Mouse (Mus musculus) liver, postnatal 0 days (tissue): ENCODE data around the gene Cyp8b1. TPM values are rescaled to one million over a fixed set of nuclear protein-coding genes. Genes with fewer than 3 reads are reported as not detected.

Experiments
- ATAC-seq: fragments of 200-750 bp; cut with Nextera tagmentation; 2 replicates; pipeline ENCODE4 v1.8.0; 2017; ENCODE audit warnings: mild to moderate bottlenecking, moderate library complexity
- DNase-seq: peaks from one replicate; pipeline ENCODE4 v3.0.0-alpha.2; 2016
- H3K27ac ChIP-seq: fragments of 300-500 bp; sonication (generic); 2 replicates; pipeline ENCODE4 v1.5.1; 2014; ENCODE audit warnings: antibody characterized with exemption, moderate library complexity, mild to moderate bottlenecking, low read depth
- H3K27me3 ChIP-seq: fragments of 300-500 bp; sonication (generic); 2 replicates; pipeline ENCODE4 v1.6.1; 2014; ENCODE audit warnings: low read length, control low read depth, mixed read lengths; ENCODE audit not compliant: insufficient read depth
- H3K36me3 ChIP-seq: fragments of 300-500 bp; sonication (generic); replicated peaks from 2 replicates; pipeline ENCODE4 v1.6.1; 2014; ENCODE audit warnings: mild to moderate bottlenecking, control low read depth, low read length, moderate library complexity, mixed read lengths; ENCODE audit not compliant: insufficient read depth
- H3K4me1 ChIP-seq: fragments of 300-500 bp; sonication (generic); 2 replicates; pipeline ENCODE4 v1.6.1; 2014; ENCODE audit warnings: antibody characterized with exemption, mild to moderate bottlenecking, control low read depth; ENCODE audit not compliant: insufficient read depth
- H3K4me2 ChIP-seq: fragments of 300-500 bp; sonication (generic); 2 replicates; pipeline ENCODE4 v1.6.1; 2014; ENCODE audit warnings: low read depth, mild to moderate bottlenecking, low read length, moderate library complexity, mixed read lengths
- H3K4me3 ChIP-seq: fragments of 300-500 bp; sonication (generic); 2 replicates; pipeline ENCODE4 v1.5.1; 2014; ENCODE audit warnings: low read depth, low read length
- H3K9ac ChIP-seq: fragments of 300-500 bp; sonication (generic); replicated peaks from 2 replicates; pipeline ENCODE4 v1.6.1; 2014; ENCODE audit warnings: mild to moderate bottlenecking, moderate library complexity
- H3K9me3 ChIP-seq: fragments of 300-500 bp; sonication (generic); 2 replicates; pipeline ENCODE4 v1.6.1; 2016; ENCODE audit warnings: mild to moderate bottlenecking, control low read depth, low read length, mixed read lengths
- CTCF ChIP-seq: sonication (generic); IDR thresholded peaks from 2 replicates; pipeline ENCODE4 v1.5.1; 2016; ENCODE audit warnings: antibody characterized with exemption, low read depth
- EP300 ChIP-seq: IDR thresholded peaks from 2 replicates; pipeline ENCODE4 v1.6.1; 2016; ENCODE audit warnings: antibody characterized with exemption, low read depth, mild to moderate bottlenecking
- WGBS: fragments of 180-500 bp; shearing (Covaris S2); extraction: QIAGEN DNeasy Blood & Tissue Kit; methylation state at CpG from one replicate; pipeline ENCODE4 v1.1.7; 2014; ENCODE audit not compliant: insufficient replicate concordance; 5-methylcytosine and 5-hydroxymethylcytosine counted together
- polyA plus RNA-seq: library from polyadenylated mRNA; unstranded; fragments of >200 nt; fragmentation: Nextera tagmentation; extraction: Ambion mirVana; gene quantifications from 2 replicates; pipeline ENCODE4 v1.2.1, GENCODE M21; 2015

Cyp8b1 gene
- polyA plus RNA-seq, 1 experiment from 2014 or later, result 144 TPM

DNA sequence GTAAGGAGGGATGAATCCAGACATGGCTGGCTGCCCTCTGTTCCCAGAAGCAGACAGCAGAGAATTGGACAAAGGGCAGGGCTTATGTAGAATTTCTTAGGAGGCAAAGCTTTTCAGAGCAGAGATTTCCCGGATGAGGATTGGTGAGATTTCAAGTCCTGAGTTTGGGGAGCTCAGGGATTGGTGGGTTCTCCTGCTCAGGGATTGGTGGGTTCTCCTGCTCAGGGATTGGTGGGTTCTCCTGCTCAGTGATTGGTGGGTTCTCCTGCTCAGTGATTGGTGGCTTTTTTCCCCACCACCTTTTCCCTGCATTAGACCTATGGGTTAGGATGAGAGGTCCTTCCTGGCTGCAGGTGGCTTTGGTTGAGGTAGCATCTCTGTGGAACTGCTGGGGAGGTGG lies 20.8 kb upstream of the Cyp8b1 start:
- H3K27me3 ChIP-seq, result no peaks in the 10 kb centered on the region
- no peaks in the 10 kb centered on the region for H3K36me3 ChIP-seq
- no peak overlapping the region for H3K9ac ChIP-seq
- H3K4me2 ChIP-seq, result no peak overlapping the region
- no peak for DNase-seq
- H3K4me3 ChIP-seq, result no peak overlapping the region
- peak; percentile 57 for ATAC-seq
- WGBS, result 74% methylated on average over 1 of the region's 1 CpGs
- no peaks in the 10 kb centered on the region for H3K9me3 ChIP-seq
- H3K27ac ChIP-seq, result no peak overlapping the region
- no peaks in the 10 kb centered on the region; the same call in 1 of the 2 replicates for H3K4me1 ChIP-seq
- TF ChIP-seq CTCF (no peak), EP300 (no peak)

DNA sequence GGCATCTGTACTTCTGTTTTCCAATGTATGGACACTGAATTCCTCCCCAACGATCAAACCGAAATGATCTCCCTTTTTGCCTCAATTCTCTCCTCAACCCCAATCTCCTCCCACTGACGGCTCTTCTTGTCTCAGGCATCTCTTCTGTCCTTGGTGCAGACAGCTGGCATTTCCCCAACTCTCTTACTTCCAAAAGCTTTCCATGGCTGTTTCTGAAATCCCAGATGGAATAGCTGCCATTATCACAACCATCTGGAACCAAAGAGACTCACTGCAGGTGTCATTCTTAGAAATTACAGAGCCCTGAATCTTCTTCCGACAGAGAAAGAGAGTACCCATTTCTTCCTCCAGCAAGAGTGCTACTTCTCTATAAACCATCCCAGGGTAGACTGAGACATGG lies 18.8 kb upstream of the Cyp8b1 start:
- Histone ChIP-seq H3K9me3 (no peaks in the 10 kb centered on the region), H3K4me2 (no peak overlapping the region), H3K9ac (no peak overlapping the region), H3K4me3 (no peak overlapping the region), H3K27ac (no peak overlapping the region), H3K4me1 (no peaks in the 10 kb centered on the region; the same call in 1 of the 2 replicates), H3K27me3 (no peaks in the 10 kb centered on the region), H3K36me3 (no peaks in the 10 kb centered on the region)
- DNase-seq (no peak), ATAC-seq (no peak)
- WGBS, result 73% methylated on average over 4 of the region's 4 CpGs
- TF ChIP-seq EP300 (no peak), CTCF (no peak)

GRCm38 (mm10) chr9:121928498-121928897 lies 12.4 kb upstream of the Cyp8b1 start:
- no peaks in the 10 kb centered on the region for H3K9me3 ChIP-seq
- TF ChIP-seq EP300, result no peak
- TF ChIP-seq CTCF, result peak; percentile 90
- no peak overlapping the region for H3K4me3 ChIP-seq
- H3K4me1 ChIP-seq, result peaks cover 37% of the 10 kb centered on the region
- no peak overlapping the region for H3K9ac ChIP-seq
- H3K27ac ChIP-seq, result no peak overlapping the region
- whole genome bisulfite sequencing, result 32% methylated on average over 2 of the region's 2 CpGs
- no peak overlapping the region for H3K4me2 ChIP-seq
- DNase-seq (peak; percentile 65), ATAC-seq (no peak)
- no peaks in the 10 kb centered on the region for H3K27me3 ChIP-seq
- H3K36me3 ChIP-seq, result no peaks in the 10 kb centered on the region

DNA sequence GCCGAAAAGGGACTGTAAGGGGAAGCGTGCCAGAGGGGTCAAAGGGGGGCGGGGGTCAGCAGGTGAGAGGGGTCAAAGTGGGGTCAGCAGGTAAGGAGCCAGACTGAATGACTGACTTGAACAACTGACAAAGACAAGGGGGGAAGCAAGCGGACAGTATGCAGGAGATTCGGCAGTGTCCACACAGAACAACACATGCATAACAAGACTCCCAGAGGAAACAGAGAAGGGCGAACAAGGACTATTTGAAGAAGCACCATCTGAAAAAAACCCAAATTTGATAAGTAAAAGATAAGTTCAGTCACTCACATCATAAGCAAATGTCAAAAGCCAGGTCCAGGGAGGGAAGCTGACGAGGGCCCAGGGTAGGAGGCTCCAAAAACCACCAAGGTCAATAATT lies 11.6 kb upstream of the Cyp8b1 start:
- H3K4me2 ChIP-seq, result no peak overlapping the region
- no peak for DNase-seq
- no peaks in the 10 kb centered on the region for H3K27me3 ChIP-seq
- peaks cover 38% of the 10 kb centered on the region for H3K4me1 ChIP-seq
- no peak overlapping the region for H3K9ac ChIP-seq
- H3K27ac ChIP-seq, result no peak overlapping the region
- no peak overlapping the region for H3K4me3 ChIP-seq
- no peaks in the 10 kb centered on the region for H3K9me3 ChIP-seq
- TF ChIP-seq CTCF, result no peak
- TF ChIP-seq EP300, result no peak
- 65% methylated on average over 7 of the region's 7 CpGs for WGBS
- no peak for ATAC-seq
- no peaks in the 10 kb centered on the region for H3K36me3 ChIP-seq

GRCm38 (mm10) chr9:121926634-121927405 lies 10.7 kb upstream of the Cyp8b1 start:
- Histone ChIP-seq H3K4me1 (peaks cover 41% of the 10 kb centered on the region), H3K4me2 (peak overlapping the region; percentile 13; the same call in 1 of the 2 replicates), H3K9ac (no peak overlapping the region), H3K36me3 (no peaks in the 10 kb centered on the region), H3K9me3 (no peaks in the 10 kb centered on the region), H3K4me3 (no peak overlapping the region), H3K27me3 (no peaks in the 10 kb centered on the region), H3K27ac (peak overlapping the region; percentile 64)
- TF ChIP-seq CTCF, result no peak
- 35% methylated on average over 11 of the region's 11 CpGs for WGBS
- no peak for DNase-seq
- peak; percentile 84 for ATAC-seq

DNA sequence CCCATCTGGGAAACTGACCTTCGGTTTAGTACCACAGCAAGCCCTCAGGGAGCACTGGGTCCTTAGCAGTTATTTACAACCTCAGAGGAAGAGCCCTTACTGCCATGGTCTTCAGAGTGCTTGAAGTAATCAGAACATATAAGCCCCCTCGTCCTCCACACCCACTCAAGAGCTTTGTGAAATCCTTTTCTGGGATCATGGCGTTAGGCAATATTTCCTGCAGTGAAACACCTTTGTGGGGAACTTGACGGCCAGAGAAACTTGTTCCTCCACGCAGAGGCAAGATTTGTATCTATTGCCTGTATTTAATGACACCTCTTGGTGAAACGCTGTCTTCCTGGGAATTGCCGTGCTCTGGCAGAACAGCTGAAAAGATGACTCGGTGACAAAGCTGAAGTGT lies 9.9 kb upstream of the Cyp8b1 start:
- Histone ChIP-seq H3K4me1 (peaks cover 41% of the 10 kb centered on the region), H3K4me3 (no peak overlapping the region), H3K27ac (peak overlapping the region; percentile 64), H3K9me3 (no peaks in the 10 kb centered on the region), H3K4me2 (no peak overlapping the region), H3K9ac (no peak overlapping the region; the same call in 1 of the 2 replicates), H3K27me3 (no peaks in the 10 kb centered on the region), H3K36me3 (no peaks in the 10 kb centered on the region)
- ATAC-seq (no peak), DNase-seq (no peak)
- TF ChIP-seq EP300, result no peak
- no peak for TF ChIP-seq CTCF
- 59% methylated on average over 8 of the region's 8 CpGs for whole genome bisulfite sequencing
